Mouse (Mus musculus) heart, adult 2 months (tissue): Measurements from ENCODE around the gene Ska2.

ENCODE experiments used
- CTCF ChIP-seq: fragments of 200-600 bp; IDR thresholded peaks from 2 replicates; pipeline ENCODE4 v1.8.1; 2022; ENCODE audit warnings: antibody characterized with exemption, mild to moderate bottlenecking, moderate library complexity
- POLR2A ChIP-seq: fragments of 200-500 bp; IDR thresholded peaks from 2 replicates; pipeline ENCODE4 v1.6.1; 2011; ENCODE audit warnings: mild to moderate bottlenecking, low read depth, low read length, control low read depth; ENCODE audit not compliant: insufficient read depth

- no peak for TF ChIP-seq POLR2A
- TF ChIP-seq CTCF, result no peak
Observed at GRCm38 (mm10) chr11:87173625-87174024, 64.6 kb downstream of the Ska2 start.
